Mouse (Mus musculus) v-Abl transformed pro-B cells (cell line): ENCODE results near the gene Plxnd1.

Experiments used
- in situ Hi-C, 2 experiments: fragments of 400-800 bp; cut with MboI; formaldehyde crosslinking; loops; one replicate each; pipeline ENCODE4 v1.15.1; 2025; ENCODE audit not compliant: unreplicated experiment in 2 of 2

Plxnd1 gene

DNA sequence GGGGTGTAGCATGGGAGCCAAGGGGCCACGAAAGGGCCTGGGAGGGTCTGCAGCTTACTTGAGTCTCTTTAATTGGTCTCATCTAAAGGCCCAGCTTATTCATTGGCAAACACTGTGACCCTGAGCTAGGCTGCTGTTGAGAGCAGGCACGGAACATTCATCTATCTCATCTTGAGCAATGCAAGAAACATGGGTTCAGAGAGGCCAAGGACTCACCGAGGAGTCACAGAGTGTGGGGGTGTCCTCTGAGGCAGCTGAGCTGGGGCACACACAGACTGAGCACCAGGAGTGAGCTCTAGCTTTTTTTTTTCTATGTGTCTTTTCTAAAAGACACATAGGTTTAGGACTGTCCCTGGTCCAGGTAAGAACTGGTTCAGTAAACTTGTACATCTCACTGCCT is 62.4 kb downstream of the Plxnd1 start:
- in situ Hi-C loops: no loop called here

DNA sequence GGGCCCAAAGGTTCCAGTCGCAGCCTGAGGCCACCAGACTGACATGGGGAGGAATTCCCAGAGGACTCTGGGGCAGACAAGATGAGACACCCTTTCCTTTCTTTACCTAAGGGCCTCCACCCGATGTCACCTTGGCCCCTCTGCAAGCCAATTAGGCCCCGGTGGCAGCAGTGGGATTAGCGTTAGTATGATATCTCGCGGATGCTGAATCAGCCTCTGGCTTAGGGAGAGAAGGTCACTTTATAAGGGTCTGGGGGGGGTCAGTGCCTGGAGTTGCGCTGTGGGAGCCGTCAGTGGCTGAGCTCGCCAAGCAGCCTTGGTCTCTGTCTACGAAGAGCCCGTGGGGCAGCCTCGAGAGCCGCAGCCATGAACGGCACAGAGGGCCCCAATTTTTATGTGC is 63.2 kb downstream of the Plxnd1 start, which contains the start of gene Rho:
Rho (plus strand) TSS at position 110 of the 400 bp plus-strand sequence.
- in situ Hi-C loops: no loop called here

DNA sequence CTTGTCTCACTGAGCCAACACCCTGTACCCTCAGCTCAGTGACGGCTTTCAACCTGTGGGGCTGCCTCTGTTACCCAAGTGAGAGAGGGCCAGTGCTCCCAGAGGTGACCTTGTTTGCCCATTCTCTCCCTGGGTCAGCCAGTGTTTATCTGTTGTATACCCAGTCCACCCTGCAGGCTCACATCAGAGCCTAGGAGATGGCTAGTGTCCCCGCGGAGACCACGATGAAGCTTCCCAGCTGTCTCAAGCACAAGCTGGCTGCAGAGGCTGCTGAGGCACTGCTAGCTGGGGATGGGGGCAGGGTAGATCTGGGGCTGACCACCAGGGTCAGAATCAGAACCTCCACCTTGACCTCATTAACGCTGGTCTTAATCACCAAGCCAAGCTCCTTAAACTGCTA is 64.8 kb downstream of the Plxnd1 start:
- in situ Hi-C loops: no loop called here

DNA sequence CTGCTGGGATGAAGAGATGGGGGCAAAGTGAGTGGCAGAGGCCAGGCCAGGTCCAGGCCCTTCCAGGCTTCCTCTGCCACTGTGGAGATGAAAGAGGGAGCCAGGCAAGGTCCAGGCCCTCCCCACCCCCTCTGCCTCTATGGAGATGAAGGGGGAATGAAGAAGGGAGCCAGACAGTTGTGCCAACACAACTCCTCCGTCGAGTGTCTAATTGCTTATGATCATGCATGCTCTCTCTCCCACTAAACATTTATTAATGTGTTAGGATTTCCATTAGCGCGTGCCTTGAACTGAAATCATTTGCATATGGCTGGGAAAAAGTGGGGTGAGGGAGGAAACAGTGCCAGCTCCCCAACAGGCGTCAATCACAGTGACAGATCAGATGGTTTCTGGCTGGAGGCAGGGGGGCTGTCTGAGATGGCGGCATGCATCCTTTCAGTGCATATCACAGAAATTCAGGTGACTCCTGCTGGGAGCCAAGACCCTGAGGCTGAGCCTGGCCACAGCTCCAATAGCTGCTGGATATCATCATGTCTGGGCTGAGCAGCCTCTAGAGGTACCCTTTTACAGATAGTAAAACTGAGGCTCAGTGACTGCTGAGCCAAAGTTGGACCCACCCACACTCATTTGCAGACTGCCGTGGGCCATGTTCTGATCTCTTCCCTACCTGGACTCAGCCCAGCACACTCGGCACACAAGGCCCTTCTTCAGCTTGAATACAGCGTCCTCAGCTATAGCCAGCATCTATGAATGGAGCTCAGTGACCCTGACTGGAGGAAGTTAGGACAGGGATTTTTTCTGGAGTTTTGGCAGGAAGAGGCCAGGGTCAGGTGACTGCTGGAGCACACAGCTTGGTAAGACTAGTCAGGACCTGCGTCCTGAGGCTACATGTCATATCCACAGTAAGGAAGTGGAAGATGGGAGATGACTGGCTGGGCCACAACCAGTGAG is 67.2 kb downstream of the Plxnd1 start:
- in situ Hi-C loops: no loop called here

DNA sequence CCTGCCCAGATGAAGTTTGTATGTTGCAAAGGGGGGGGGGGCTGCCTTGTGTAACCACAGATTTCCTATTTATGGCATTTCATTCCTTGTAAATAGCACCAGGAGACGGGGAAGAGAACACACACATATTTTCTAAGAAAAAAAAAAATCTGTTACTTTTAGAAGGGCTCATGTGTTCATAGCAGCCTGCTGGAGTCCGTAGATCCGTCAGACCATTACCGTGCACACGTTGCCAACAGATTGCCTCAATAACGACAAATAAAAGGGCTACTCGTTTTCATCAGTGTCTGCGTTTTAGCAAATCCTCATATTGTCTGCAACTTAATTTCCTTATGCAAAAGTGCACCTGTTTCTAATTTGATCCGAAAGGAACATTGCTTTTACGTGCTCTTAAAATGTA is 68.4 kb downstream of the Plxnd1 start:
- in situ Hi-C loops: no loop called here

DNA sequence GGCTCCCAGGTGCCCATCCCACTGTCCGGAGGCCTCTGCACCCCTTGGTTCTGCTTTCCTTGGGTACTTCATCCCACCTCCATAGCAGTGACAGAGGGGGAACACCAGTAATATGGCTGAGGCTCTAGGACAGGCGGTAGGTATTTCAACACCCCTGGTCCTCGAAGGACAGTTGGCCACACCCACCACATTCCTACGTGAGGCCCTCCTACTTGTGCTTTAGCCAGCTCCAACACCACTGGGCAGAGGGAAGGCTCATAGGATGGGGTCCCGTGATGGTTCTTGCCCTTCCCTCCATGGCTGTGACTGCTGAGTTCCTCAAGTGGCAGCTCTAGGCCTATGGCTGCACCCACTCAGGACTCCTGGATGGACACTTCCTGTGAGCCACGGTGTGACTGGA is 70.0 kb downstream of the Plxnd1 start:
- in situ Hi-C loops: no loop called here

DNA sequence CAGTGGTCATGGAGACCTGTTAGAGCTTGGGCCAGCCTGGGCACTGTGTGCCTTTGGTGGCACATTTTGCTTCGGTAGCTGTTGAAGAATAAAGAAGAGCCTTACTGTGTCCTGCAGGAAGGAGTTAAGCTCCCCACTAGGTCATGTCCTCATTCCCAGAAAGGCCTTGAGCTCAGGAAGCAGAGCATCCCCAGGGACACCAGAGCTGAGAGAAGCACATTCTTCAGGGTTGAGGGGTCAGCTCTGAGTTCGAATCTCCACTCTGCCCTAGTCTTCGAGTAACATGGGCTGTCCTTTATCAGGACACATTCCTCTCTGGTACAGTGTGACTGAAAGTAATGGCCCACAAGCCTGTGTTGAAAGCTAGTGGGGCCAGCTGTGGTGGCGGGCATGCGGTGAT is 74.9 kb downstream of the Plxnd1 start:
- in situ Hi-C loops: no loop called here

DNA sequence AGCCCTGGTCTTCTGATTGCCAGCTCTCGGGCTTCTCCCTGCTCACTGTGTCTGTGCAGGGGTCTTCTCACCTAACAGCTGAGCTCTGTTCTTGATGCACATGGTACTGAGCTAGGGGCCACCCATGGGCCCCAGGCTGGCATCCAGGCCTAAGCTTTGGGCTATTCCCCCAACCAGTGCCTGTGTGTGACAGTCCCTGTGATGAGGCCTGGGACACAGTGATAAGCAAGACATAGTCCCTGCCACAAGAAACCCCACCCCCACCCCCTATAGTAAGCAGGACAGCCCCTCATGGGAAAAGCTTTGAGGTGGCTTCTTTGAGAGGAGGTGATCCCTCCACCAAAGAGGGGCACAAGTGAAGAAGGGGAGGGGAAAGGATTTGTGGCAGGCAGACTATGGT is 76.2 kb downstream of the Plxnd1 start:
- in situ Hi-C loops: no loop called here

DNA sequence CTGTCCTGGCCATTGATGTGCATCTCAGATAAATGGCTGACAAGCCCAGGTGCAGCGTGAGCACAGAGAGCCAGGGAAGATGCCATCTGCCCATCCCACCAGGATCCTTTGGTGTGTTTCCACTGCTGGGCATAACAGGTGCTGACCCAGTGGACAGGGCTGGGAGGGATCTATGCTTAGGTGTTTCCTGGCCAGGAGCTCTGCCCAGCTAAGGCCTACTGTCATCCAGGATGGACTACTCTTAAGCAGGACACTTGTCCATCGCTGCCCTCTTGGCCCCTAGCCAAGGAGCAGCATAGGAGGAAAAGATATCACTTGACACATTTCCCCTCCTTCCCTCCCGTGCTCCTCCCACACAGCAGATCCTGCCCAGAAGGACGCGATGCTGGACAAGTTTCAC is 78.2 kb downstream of the Plxnd1 start:
- in situ Hi-C loops: no loop called here

DNA sequence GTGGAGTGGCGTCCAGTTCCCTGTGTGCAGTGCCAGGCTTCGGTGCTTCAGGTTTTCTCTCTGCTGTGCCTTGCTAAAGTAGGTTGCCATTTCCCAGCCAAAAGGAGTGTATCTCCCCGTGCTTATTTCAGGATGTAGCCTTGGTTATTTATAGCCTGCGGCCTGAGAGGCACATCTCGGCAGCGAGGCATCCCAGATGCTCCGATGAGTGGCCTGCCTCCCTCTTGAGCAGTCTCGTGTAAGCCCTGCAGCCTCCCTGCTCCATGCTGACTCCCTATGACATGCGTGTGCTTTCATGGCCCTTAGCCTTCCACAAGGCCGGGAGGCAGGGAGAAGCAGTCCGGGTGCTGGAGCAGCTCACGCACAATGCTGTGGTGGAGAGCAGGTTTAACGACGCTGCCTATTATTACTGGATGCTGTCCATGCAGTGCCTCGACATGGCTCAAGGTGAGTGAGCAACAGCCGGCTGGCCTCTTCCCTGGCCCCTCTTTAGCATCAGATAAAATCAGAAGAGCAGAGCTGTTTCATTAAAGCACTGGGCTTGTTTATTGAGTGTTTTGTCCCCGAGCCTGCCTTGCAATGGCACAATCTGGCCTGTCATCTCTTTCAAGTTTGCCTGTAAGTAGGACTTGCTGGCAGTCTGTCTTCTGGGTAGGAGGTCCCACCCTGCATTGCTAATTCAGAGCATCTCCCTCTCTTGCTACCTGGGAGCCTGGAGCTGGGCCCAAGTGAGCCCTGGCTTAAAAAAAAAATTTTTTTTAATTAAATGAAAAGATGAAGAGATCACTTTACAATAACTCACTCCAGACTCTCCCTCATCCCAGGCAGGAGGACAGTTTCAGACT is 79.0 kb downstream of the Plxnd1 start:
- in situ Hi-C loops: no loop called here

DNA sequence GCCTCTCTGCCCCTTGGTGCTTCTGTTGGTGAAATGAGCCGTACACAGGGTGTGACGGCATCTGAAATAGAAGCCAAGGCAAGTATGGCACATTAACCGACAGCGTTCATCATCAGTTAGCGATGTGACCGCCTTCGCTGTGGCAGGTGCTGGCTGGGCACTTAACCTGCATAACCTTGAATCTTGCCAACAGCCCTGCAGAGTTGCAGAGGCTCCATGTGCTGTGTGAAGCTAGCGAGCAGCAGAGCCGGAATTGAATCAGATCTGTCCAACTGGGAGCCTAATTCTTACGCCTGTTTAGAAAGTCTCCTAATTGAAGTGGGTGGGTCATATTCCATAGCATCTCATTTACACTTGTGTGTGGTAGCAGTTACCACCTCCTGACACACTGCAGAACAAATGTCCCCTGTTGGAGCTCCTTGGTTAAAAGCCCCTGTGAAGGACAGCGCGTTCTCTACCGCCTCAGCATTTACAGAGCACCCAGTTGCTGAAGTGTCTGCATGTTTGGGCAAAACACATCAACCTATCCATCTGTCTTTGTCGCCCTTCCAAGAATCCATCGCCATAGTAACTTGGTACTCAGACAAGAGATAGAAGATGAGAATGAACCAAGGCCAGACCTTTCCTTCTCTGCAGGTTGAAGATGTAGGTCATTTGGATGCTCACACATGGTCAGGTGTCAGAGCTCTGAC is 80.1 kb downstream of the Plxnd1 start:
- in situ Hi-C loops: no loop called here

DNA sequence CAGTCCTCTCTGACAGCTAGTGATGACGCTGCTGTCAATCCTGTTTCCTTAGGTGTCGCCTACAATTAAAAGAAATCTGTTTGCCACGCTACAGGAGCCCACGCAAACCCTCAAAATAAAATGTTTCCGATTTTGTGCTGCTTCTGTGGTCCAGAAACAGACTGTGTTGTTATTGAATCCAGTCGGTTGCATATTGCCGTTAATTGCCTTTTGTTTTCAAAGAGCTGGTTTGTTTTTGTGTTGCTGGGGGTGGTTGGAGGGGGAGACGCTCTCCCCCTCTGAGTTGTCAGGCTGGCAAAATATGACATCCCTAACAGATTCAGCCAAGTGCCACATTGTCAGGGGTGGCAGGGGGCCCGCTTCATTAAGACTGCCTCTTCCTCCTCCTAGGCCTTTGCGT is 81.3 kb downstream of the Plxnd1 start:
- in situ Hi-C loops: no loop called here

DNA sequence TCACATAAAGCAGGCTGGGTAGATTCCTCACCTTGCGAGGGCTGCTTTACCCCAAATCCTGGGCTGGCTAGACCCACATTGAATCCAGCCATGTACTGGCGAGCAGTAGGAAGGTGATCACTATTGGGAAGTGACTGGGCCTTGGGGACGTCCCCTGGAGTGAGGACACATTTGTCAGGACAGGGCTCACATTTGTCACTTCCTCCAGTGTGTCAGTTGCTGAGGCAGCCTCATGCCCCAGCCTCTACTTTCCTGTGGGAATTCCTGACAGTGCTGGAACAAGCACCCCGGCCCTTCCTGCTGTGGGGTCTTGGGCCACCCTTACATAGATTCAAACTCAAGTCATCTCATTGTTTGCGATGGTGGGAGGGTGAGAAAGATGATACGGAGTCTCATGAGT is 83.0 kb downstream of the Plxnd1 start:
- in situ Hi-C loops: no loop called here

DNA sequence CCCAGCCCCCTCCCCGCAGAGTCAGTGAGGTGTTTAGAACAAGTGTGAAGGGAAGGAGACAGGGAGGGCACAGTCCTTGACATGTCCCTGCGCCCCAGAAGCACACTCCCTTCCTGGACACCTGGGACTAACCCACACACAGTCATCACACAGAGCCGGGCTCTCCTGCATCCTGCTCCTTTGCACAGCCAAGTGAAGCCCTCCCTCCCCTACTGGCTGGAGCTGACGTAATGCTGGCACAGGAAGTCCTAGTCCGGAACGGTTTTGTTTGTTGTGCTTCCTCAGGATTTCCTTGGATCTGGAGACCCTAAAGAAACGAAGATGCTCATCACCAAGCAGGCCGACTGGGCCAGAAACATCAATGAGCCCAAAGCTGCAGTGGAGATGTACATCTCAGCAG is 84.9 kb downstream of the Plxnd1 start:
- in situ Hi-C loops: loop anchor here in 1 of 2 experiments (5.0 kb wide), 1 partner anchor 32 kb away; the partner anchor contains the start of gene H1foo

DNA sequence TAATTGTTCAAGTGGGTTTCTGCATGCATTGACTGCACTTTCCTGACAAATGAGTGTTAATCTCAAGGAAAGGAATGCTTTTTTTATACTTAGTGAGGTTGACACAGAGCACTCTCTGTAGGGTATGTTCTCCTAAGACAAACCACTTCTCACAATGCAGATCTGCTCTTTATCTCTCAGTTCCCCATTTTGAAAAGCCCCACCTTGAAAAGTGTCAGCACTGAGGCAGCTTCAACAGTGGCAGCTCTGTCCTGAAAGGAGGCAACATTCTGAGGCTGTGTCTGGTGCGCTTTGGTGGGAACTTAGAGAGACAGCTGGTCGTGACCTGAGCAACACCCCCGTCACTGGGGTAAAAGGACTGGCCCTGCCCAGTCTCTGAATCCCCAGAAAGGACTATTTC is 85.8 kb downstream of the Plxnd1 start:
- in situ Hi-C loops: loop anchor here in 1 of 2 experiments (5.0 kb wide), 1 partner anchor 33 kb away; the partner anchor contains the start of gene H1foo

DNA sequence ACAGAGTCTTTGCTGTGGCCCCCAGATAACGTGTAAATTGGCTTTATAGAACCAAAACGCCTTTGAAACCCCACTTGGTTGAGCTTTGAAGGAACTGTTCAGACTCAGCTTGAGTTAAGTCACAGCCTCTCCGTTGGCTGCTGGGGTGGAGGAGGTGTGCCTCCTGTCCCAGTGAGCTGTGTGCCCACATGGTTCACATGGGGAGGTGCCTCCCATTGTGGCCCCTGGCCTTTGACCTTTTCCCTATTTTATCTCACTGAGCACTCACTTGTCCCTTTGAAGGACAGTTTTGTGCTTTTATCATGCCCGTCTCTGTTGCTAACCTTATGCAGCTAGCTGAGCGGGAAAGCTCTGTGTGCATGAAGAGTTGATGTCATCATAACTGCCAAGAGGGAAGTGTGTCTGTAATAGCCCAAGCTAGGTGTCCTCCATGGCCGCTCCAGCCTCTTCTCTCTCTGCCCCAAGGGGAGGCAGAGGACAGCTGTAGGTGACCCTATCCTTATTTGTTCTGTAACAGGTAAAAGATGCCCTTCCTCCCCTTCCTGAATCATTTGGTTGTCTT is 86.3 kb downstream of the Plxnd1 start:
- in situ Hi-C loops: loop anchor here in 1 of 2 experiments (5.0 kb wide), 1 partner anchor 34 kb away; the partner anchor contains the start of gene H1foo

DNA sequence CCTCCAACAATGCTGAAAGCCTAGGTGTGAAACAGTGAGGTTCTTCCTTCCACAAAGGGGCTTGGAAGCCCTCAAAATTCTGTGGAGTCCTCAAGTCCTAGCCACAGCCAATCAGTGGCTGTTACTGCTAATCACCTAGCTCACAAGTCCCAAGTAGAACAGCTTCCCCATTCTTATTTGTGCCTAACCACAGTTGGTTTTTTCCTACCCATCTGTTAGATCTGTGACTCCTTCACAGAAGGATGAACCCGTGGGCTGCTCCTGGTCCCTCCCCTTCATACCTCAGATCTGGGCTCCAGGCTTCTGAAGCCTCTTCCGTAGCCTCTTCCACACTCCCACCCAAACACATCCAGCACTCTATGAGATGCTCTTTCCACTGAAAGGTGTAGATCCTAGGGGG is 87.9 kb downstream of the Plxnd1 start:
- in situ Hi-C loops: loop anchor here in 1 of 2 experiments (5.0 kb wide), 1 partner anchor 35 kb away; the partner anchor contains the start of gene H1foo

DNA sequence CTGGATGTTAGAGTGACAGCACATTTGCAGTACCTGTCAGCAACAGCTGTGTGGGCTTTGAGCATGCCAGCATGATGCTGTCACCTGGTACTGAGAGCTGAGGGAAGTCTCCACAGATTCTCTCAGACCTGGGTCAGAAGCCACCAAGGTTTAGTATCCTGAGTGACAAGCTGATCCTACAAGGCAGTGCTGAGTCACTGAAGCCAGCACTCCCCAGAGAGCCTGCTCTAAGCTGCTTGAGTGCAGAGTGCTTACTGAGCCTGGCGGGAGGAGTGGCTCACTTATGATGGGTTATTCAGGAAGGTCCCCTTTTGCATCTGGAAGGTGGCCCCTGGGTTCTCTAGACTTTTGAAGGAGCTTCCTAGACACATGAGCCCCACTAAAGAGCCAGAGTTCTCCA is 88.3 kb downstream of the Plxnd1 start:
- in situ Hi-C loops: loop anchor here in 1 of 2 experiments (5.0 kb wide), 1 partner anchor 36 kb away; the partner anchor contains the start of gene H1foo

DNA sequence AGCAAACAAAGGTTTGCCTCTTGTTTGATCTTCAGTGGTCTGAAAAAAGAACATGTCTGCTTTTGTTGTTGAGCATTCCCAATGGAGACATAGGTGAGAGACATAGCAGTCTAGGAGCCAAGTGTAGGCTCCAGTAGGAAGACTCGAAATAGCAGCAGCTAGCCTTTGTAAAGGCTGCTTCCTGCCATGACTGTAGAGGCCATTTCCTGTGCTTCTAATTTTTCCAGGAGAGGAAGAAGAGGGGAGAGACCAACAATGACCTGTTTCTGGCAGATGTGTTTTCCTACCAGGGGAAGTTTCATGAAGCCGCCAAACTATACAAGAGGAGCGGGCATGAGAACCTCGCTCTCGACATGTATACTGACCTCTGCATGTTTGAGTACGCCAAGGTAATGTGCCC is 89.2 kb downstream of the Plxnd1 start:
- in situ Hi-C loops: loop anchor here in 1 of 2 experiments (5.0 kb wide), 1 partner anchor 37 kb away; the partner anchor contains the start of gene H1foo
